Mouse (Mus musculus) bone marrow macrophage, adult 2 months (primary cell): Measurements from ENCODE around the gene Kctd14.

Experiments
- CTCF ChIP-seq: IDR thresholded peaks from 2 replicates; pipeline ENCODE4 v1.5.1; 2012; ENCODE audit warnings: low read depth, mild to moderate bottlenecking, low read length, moderate library complexity
- POLR2A ChIP-seq: IDR thresholded peaks from 2 replicates; pipeline ENCODE4 v1.6.1; 2012; ENCODE audit warnings: mild to moderate bottlenecking, low read depth, low read length, borderline replicate concordance

DNA sequence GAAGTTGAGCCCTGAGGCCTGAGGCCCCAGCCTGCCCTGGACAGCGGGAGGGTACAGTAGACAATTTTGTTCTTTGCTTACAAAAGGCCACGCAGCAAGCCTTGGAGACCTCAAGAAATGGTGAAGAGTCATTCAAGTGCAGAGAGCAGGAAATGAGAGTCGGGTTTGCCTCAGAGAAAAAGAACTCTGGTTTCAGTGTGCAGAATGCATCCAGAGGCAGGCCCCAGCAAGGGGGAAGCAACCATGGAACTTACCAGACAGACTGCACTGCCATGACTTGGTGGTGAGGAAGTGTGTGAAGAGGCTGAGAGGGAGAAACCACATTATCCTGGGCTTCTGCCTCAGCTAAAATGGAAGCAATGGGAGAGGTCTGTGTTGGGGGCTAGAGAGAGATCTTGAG is 4.5 kb downstream of the Kctd14 start:
- TF ChIP-seq POLR2A, result no peak
- no peak for TF ChIP-seq CTCF
